Mouse (Mus musculus) layer of hippocampus, adult 2 months (tissue): ENCODE data around the gene Cox4i1. TPM values are rescaled to one million over a fixed set of nuclear protein-coding genes. Genes with fewer than 3 reads are reported as not detected.
"Not testable (repeated sequence)": the region's sequence is repeated elsewhere in the genome, so short reads cannot be mapped to it uniquely, and the experiment has no call there.

Experiments
- DNase-seq, 2 experiments: peaks; one replicate each; pipeline ENCODE4 v3.0.0; 2022; ENCODE audit warnings: low spot score in 2 of 2
- H3K27ac ChIP-seq: fragments of 200-600 bp; 2 replicates; pipeline ENCODE4 v1.8.1; 2022
- H3K4me3 ChIP-seq: fragments of 200-600 bp; 2 replicates; pipeline ENCODE4 v1.8.1; 2022; ENCODE audit warnings: mild to moderate bottlenecking
- CTCF ChIP-seq: fragments of 200-600 bp; conservative IDR thresholded peaks from 2 replicates; pipeline ENCODE4 v1.8.1; 2022; ENCODE audit warnings: antibody characterized with exemption, mild to moderate bottlenecking, moderate library complexity
- total RNA-seq, 2 experiments: library from RNA; stranded (reverse); gene quantifications; 2 replicates each; pipeline ENCODE4 v1.2.3; 2021

The Cox4i1 gene
- total RNA-seq, 2 experiments from 2014 or later = 991 to 1,040 TPM

DNA sequence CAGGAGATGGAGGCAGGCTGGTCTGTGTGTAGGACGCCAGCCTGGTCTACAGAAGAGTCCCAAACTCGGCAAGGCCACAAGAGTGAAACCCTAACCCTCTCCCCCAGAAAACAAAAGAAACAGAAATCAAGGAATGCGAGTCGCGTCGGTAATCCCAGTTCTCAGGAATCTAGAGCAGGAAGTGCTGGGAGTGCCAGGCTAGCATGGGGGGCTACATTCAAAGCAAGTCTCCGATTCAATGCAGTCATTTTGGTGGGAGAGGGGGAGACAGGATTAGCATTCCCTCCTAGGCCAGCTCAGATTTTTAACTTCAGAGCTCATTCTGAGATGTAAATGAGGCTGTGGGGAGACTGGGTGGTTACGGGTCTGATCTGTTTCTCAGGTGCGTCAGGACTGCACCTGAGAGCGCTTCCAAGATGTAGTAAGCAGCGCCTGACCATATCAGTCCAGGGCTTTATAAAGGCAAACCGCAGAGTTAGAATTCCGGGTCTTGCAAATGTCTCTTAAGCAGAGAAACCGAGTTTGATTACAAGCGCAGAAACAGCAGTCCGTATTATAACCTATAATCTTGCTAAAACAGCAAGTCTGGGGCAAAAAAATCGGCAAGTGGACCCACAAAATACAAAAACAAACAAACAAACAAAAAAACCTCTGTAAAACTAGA is 1.1 kb upstream of the Cox4i1 start:
- Histone ChIP-seq H3K27ac (peak overlapping the region; percentile 97), H3K4me3 (peak overlapping the region; percentile 100)
- no peak for TF ChIP-seq CTCF
- DNase-seq = no peak

GRCm38 (mm10) chr8:120668374-120668905 is 418 bp downstream of the Cox4i1 start, which contains the start of gene Emc8:
Emc8 (minus strand) TSS chr8:120668573.
- no peak for TF ChIP-seq CTCF
- peak within 1 kb of the TSS; percentile 97 for H3K27ac ChIP-seq
- no peak for DNase-seq
- peak within 1 kb of the TSS; percentile 100 for H3K4me3 ChIP-seq

- no peak overlapping the region for H3K4me3 ChIP-seq
- no peak for TF ChIP-seq CTCF
- no peak for DNase-seq
- H3K27ac ChIP-seq = no peak overlapping the region
Measured at GRCm38 (mm10) chr8:120671775-120672174, 3.8 kb downstream of the Cox4i1 start.

- H3K4me3 ChIP-seq = no peak overlapping the region
- no peak for DNase-seq
- TF ChIP-seq CTCF = no peak
- no peak overlapping the region for H3K27ac ChIP-seq
Measured at GRCm38 (mm10) chr8:120672626-120673229, 4.7 kb downstream of the Cox4i1 start.

DNA sequence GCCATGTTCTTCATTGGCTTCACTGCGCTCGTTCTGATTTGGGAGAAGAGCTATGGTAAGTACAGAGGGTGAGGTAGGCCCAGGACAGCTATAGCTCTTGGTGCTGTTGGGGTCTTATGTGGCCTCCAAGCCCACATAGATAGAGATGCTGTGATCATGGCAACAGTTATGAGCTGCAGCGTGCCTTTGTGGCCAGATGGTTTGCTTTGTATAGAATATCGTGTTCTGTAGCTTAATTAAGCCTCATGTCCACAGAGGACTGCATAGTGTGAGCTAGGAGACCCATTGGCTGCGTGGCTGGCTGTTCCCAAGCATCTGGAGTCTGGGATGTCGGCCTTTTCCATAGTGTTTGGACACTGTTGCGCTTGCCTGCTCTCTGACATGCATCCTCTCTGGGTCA is 5.3 kb downstream of the Cox4i1 start:
- Histone ChIP-seq H3K27ac (no peak overlapping the region), H3K4me3 (no peak overlapping the region)
- no peak for DNase-seq
- no peak for TF ChIP-seq CTCF

DNA sequence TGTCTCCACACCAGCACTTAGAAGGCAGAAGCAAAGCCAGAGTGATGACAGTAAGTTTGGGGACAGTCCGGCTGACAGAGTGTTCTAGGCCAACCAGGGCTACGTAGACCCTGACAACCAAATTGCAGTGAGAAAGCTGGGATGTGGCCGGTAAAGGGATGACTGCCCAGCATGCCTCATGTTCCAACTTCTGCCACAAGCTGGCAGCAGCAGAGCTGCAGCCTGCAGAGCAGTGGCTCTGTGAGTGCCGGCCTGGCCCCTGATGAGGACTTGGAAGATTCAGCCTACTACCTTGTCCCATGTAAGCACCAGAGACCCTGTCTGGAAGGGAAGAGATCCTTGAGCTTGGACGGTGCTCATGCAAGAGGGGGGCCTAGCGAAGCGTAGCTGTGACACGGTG is 7.7 kb downstream of the Cox4i1 start:
- no peak for DNase-seq
- no peak overlapping the region for H3K27ac ChIP-seq
- H3K4me3 ChIP-seq = no peak overlapping the region
- peak; percentile 60 for TF ChIP-seq CTCF

GRCm38 (mm10) chr8:120678447-120678846 is 10.4 kb downstream of the Cox4i1 start:
- no peak overlapping the region for H3K27ac ChIP-seq
- DNase-seq = peak; percentile 75 to 89
- peak; percentile 96 for TF ChIP-seq CTCF
- H3K4me3 ChIP-seq = no peak overlapping the region

- no peak for DNase-seq
- Histone ChIP-seq H3K4me3 (no peak overlapping the region), H3K27ac (no peak overlapping the region)
- TF ChIP-seq CTCF = no peak
Measured at GRCm38 (mm10) chr8:120679629-120680387, 11.8 kb downstream of the Cox4i1 start.

DNA sequence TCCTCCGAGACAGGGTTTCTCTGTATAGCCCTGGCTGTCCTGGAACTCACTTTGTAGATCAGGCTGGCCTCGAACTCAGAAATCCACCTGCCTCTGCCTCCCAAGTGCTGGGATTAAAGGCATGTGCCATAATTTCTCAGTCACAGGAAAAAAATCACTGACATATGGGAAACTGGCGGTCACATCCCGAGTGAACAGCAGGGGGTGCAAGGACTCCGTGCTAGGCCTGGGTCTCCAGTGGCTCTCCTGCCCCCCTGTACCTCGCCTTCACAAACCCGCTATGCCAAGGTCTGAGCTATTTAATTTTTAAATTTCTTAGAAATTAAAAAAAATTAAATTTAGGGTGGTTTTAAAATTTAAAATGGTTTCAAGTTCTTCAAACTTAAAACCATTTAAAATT is 12.4 kb downstream of the Cox4i1 start:
- peak; percentile 75 for TF ChIP-seq CTCF
- H3K27ac ChIP-seq, H3K4me3 ChIP-seq: not testable (repeated sequence)
- DNase-seq = peak in 1 of 2 experiments; percentile 52

DNA sequence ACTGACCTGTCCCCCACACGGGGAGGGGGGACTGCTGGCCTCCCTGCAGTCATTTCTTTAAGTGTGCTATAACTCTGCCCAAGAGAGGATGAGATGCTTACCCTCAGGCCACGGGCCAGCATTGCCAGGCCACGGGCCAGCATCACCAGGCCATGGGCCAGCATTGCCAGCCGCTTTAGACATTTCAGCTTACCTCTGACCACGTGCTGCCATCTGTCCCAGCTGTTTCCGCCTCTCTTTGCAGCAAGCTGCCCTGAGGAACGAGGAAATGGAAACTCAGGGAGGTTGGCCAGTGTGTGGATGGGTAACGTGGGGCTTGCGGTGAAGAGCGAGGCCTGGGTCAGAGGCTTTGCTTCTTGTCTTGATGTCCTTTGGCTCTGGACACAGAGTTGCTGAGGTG is 13.1 kb downstream of the Cox4i1 start:
- H3K4me3 ChIP-seq = no peak overlapping the region
- no peak overlapping the region for H3K27ac ChIP-seq
- TF ChIP-seq CTCF = no peak
- DNase-seq = no peak

DNA sequence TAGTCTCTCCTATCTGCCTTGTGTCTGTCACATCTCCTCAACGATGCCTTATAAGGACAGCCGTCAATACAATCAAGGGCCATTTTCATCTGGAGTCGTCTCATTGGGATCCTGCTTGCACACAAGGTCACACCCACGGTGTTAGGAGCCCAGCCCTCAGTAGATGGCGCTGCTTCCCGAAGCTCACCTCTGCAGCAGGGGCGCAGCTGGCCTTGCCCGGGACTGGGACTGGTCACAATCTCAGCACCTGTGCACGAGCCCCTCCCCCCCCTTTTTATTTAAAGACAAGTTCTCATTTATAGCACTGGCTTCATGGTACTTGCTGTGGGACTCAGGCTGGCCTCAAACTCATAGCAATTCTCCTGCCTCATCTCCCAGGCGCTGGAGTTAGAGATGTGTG is 15.6 kb downstream of the Cox4i1 start:
- DNase-seq = peak in 1 of 2 experiments; percentile 54
- H3K4me3 ChIP-seq = no peak overlapping the region
- TF ChIP-seq CTCF = peak; percentile 78
- no peak overlapping the region for H3K27ac ChIP-seq

DNA sequence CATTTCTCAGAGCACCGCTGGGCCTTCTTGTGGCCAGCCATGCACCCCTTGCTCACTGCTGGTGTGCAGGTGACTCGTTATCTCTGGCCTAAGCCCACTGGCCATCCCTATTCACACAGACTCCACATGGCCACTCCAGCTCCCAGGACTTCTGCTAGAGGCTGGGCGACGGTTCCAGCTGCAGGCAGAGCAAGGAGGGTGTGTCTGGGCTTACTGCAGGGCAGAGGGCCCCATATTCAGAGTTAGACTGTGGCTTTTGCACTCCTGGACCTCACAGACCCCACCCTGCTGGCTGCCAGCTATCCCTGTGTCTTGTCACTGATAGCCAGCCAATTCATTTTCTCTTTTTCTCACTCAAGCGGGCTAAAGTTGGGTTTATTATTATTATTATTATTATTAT is 16.1 kb downstream of the Cox4i1 start:
- Histone ChIP-seq H3K4me3 (no peak overlapping the region), H3K27ac (no peak overlapping the region)
- no peak for TF ChIP-seq CTCF
- no peak for DNase-seq

GRCm38 (mm10) chr8:120685097-120685496 is 17.1 kb downstream of the Cox4i1 start:
- no peak for TF ChIP-seq CTCF
- no peak for DNase-seq
- Histone ChIP-seq H3K4me3 (no peak overlapping the region), H3K27ac (0 out of 2 replicates have a peak overlapping the region, but pooled peaks have one; percentile 28)
